Mouse (Mus musculus): ENCODE data around the gene Rasgef1c. TPM values are rescaled to one million over a fixed set of nuclear protein-coding genes. Genes with fewer than 3 reads are reported as not detected.

Rasgef1c gene
- total RNA-seq, 2 experiments from 2014 or later = 1.5 to 1.9 TPM

DNA sequence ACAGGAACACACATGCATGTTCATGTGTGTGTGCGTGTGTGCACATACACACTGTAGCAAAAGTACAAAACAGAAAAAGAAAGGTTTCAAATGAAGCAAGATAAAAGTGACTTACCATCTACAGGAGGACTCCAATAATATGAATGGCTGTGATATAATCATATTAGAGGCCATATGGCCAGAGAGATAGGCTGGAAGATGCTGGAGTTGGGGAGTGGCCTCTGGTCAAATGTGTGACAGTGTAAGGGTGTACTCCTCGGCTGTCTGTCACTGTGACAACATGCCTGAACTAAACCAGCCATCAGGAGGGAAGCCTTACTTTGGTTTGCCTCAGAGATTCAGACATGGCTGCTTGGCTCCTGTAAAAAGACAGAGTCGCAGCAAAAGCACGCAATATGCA, 83.4 kb downstream of the Rasgef1c start:
- Histone ChIP-seq H3K27ac (no peak overlapping the region), H3K4me3 (no peak overlapping the region)
- no peak for TF ChIP-seq CTCF (conservative IDR thresholded peaks at IDR 0.05)
- DNase-seq (ENCODE audit: low spot score in 2 of 2) = no peak

DNA sequence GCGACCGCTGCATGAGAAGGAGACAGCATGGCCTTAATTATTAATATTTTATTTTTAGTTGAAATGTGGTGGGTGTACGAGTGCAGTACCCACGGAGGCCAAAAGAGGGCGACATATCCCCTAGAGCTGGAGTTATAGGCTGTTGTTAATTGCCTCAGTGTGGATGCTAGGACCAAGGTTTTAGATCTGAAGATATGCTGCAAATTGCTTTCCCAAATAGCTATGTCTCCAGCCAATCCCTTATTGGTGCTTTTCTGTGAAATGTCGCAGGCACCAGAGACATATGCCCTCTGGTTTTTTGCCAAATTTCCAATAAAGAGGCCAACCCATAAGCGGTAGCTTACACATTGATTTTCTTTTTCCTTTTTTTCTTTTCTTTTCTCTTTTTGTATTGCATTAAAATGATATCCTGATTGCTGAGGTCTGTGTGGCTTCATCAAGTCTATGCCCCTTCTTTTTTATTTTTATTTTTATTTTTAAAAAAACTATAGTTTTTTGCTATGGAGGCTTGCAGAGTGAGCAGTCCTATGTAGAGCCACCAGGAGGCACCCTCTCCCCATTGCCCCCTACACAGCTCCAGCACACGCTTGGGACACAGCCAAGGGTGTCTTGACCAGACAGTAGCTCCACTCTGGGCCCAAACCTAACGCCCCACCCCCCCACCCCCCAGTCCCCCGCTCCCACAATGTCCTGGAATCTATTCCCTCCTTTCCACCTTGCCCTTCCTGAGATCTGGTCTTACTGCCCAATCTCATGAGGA, 84.8 kb downstream of the Rasgef1c start:
- Histone ChIP-seq H3K27ac (no peak overlapping the region), H3K4me3 (no peak overlapping the region)
- TF ChIP-seq CTCF (conservative IDR thresholded peaks at IDR 0.05) = peak; percentile 75
- peak; percentile 19 to 65 for DNase-seq (ENCODE audit: low spot score in 2 of 2)

DNA sequence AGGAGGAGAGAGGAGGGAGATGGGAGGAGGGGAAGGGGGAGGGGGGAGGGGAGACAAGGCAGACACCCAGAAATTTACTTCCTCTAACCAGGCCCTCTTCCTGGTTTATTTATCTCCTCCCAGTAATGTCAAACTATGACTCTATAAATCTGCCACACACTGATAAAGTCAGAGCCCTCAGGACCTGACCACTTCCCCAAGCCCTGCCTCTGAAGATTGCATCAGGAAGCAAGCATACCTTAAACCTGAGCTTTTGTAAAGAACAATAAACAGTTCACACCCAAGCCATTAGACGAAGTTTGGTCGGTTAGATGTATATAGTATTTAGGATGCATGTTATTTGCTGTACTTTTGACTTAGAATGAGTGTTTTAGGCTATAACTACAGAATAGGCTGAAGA, 92.9 kb downstream of the Rasgef1c start:
- H3K4me3 ChIP-seq = no peak overlapping the region
- no peak for TF ChIP-seq CTCF (conservative IDR thresholded peaks at IDR 0.05)
- no peak for DNase-seq (ENCODE audit: low spot score in 2 of 2)
- no peak overlapping the region for H3K27ac ChIP-seq

DNA sequence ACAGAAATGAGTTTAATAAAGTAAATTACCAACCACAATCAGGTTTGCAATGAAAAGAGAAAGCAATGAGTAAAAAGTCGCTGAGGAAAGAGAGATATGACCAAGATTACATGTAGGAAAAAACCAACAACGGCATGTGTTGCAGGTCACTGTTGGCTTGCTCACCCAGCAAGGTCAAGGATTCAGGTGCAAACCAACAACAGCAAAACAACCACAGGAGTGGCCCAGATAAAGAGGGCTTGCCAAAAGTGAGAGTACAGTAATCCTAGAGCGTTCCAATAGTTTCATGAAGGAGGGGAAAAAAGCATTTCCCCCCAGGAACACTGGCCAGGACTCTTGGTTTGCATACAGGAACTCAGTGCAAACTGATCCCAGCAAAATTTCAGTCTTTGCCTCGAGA, 94.8 kb downstream of the Rasgef1c start:
- TF ChIP-seq CTCF (conservative IDR thresholded peaks at IDR 0.05) = no peak
- DNase-seq (ENCODE audit: low spot score in 2 of 2) = no peak
- H3K4me3 ChIP-seq = no peak overlapping the region
- H3K27ac ChIP-seq = no peak overlapping the region

DNA sequence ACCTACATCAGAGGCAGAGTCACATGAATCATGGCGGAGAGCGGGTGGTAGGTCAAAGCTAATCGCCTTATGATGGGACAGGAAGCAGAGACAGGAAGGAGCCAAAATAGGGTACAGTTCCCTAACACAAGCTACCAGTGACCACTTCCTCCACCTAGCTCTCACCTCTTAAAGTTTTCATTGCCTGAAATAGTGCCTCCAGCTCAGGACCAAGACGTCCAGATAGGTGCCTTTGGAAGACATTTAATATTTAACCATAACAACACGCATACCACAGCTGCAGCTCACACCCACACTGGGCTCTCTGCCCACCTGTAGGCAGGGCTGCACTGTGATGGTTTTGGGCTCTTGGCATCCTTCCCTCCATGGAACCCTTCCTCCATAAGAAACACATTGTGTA, 95.7 kb downstream of the Rasgef1c start:
- Histone ChIP-seq H3K4me3 (no peak overlapping the region), H3K27ac (no peak overlapping the region)
- no peak for TF ChIP-seq CTCF (conservative IDR thresholded peaks at IDR 0.05)
- no peak for DNase-seq (ENCODE audit: low spot score in 2 of 2)

DNA sequence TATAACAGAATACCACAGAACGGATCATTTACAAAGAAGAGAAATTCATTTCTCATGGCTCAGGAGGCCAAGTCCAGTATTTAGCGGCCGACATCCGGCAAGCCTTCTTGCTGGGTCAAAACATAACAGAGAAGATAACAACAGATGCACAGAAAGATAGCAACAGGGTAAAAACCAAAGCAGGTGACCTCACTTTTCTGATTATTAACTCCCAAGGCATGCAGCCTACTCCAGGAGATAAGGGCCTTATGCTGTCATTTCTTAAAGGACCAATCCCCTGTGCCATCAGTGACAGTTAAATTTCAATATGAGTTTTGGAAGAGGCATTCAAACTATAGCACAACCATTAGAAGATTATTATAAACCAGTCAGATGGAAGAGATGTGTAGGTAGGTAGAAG, 101.2 kb downstream of the Rasgef1c start:
- no peak for TF ChIP-seq CTCF (conservative IDR thresholded peaks at IDR 0.05)
- no peak overlapping the region for H3K4me3 ChIP-seq
- no peak for DNase-seq (ENCODE audit: low spot score in 2 of 2)
- no peak overlapping the region for H3K27ac ChIP-seq

DNA sequence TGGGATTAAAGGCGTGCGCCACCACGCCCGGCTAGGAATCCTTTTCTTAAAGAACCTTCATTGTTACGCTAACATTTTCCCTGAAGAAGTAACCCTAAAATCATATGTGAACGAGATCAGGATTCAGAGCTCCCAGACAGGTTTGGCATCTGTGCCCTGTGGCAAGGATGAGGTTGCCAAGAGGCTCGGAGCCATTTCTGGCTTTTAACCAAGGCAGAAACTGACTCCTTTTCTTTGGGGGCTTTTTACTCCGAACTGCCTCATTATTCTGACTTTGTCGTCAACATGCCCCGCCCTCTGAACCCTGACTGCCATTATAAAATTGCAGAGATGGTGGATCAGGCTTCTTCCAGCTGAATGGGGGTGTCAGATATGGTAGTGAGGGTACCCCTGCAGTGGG, 106.1 kb downstream of the Rasgef1c start:
- no peak overlapping the region for H3K27ac ChIP-seq
- TF ChIP-seq CTCF (conservative IDR thresholded peaks at IDR 0.05) = no peak

DNA sequence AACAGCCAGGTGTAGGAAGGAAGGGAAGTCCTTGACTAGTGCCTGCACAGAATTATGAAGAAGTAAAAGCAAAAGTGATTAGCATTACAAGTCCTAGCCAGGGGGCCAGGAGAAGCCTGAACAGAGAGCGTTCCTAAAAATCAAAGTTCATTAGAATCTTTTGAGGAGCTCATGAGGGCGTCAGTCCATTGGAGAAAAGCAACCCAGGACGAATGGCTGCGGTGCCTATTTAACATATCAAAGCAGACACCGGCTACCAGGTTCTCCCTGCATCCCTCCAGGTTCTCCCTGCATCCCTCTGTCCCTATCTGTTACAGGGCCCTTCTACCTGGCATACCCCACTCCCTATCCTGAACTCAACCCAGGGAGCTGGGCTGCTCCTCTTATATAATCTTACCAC, 106.6 kb downstream of the Rasgef1c start:
- TF ChIP-seq CTCF (conservative IDR thresholded peaks at IDR 0.05) = no peak
- DNase-seq (ENCODE audit: low spot score in 2 of 2) = no peak

More for the DNA sequence above, 106.1 kb downstream of the Rasgef1c start:
- H3K4me3 ChIP-seq = no peak overlapping the region
- no peak for DNase-seq (ENCODE audit: low spot score in 2 of 2)

DNA sequence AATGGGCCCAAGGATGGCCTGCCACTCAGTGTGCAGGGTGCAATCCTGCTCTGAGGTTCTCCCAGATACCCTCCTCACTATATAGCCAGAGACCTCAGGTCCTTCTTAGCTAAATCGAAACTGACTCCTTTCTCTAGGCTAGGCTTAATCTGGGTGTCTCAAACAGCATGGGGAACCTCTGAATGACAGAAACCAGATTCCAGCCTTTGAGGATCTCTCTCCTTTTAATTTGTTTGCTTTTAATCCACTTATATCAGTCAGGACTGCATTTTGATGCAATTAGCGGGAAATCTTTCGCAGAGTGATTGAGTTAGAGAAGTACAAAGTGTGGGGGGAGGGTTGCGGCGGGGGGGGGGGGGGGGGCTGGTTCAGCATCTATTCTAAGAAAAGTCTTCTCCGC, 111.4 kb downstream of the Rasgef1c start:
- H3K27ac ChIP-seq = no peak overlapping the region
- TF ChIP-seq CTCF (conservative IDR thresholded peaks at IDR 0.05) = no peak
- no peak overlapping the region for H3K4me3 ChIP-seq
- no peak for DNase-seq (ENCODE audit: low spot score in 2 of 2)

More for the DNA sequence above, 106.6 kb downstream of the Rasgef1c start:
- no peak overlapping the region for H3K27ac ChIP-seq
- no peak overlapping the region for H3K4me3 ChIP-seq

DNA sequence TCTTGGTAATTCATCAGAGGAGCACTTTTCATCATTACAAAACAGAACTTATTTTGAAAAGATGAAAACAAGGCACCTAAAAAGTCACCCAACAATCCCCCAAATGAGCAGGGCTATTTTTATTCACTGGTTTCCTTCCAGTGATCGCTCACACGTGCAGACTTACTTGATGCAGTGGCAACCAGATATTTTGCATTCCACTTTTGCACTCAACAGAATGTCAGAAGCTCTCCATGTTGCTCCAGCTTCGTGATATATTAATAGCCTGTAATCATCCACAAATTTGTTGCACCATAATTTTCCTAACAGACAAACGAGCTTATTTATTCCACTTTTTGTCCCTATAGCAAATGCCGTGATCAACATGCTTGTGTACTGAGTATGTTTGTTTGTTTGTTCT, 114.9 kb downstream of the Rasgef1c start:
- no peak for TF ChIP-seq CTCF (conservative IDR thresholded peaks at IDR 0.05)
- Histone ChIP-seq H3K4me3 (no peak overlapping the region), H3K27ac (no peak overlapping the region)
- DNase-seq (ENCODE audit: low spot score in 2 of 2) = no peak

DNA sequence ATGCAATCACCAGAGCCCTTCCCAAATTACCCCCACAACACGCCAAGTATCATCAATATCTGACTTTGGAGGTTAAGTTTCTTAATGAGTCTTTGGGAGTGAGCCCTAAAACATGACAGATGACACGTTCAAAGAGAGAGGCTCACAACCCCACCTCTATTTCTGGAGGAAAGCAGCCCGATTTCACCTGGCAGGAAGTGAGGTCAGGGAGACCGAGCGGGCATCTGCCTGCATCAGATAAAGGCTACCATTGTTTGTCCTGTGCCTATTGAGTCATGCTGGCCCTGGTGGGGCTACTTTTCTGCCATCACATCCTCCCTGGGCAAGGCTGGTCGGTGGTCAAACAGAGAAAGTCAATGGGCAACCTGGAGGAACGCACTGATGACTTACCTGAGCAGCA, 115.9 kb downstream of the Rasgef1c start:
- no peak for DNase-seq (ENCODE audit: low spot score in 2 of 2)
- H3K27ac ChIP-seq = no peak overlapping the region
- TF ChIP-seq CTCF (conservative IDR thresholded peaks at IDR 0.05) = no peak
- no peak overlapping the region for H3K4me3 ChIP-seq

DNA sequence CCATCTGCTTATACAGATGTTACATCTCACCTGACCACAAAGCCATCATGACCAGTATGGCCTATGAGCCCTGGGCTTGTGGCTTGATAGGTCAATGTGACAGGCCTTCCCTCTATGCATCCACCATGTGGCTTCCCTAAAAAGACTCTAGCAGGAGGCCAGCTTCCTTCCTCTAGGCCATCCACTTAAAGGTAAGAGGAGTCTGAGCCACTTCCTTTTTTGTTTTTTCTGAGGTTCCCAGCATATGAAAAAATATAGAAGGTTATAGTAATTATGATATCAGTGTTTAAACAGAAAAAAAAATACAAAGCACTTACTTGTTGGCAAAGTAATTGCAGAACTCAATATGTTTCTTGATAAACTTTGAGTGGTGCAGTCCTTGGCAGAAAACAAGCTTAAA, 117.2 kb downstream of the Rasgef1c start:
- TF ChIP-seq CTCF (conservative IDR thresholded peaks at IDR 0.05) = no peak
- H3K4me3 ChIP-seq = no peak overlapping the region
- DNase-seq (ENCODE audit: low spot score in 2 of 2) = no peak
- H3K27ac ChIP-seq = no peak overlapping the region

DNA sequence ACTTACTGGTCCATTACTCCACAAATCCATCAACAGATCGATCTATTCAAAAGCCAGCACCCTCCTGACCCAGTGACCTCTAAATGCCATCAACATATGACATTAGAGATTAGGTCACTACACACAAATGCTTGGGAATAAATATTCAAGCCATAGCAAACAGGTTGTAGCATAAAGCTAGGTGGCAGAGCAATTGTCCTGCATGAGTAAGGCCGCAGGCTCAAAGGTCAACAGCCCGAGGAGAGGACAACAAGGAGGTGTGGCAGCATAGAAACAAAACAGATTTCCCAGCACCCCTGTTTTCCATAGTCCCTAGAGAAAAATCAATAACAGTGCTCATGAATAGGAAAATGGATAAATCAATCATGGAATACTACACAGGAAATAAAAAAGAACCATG, 120.5 kb downstream of the Rasgef1c start:
- no peak for DNase-seq (ENCODE audit: low spot score in 2 of 2)
- no peak for TF ChIP-seq CTCF (conservative IDR thresholded peaks at IDR 0.05)
- no peak overlapping the region for H3K27ac ChIP-seq

DNA sequence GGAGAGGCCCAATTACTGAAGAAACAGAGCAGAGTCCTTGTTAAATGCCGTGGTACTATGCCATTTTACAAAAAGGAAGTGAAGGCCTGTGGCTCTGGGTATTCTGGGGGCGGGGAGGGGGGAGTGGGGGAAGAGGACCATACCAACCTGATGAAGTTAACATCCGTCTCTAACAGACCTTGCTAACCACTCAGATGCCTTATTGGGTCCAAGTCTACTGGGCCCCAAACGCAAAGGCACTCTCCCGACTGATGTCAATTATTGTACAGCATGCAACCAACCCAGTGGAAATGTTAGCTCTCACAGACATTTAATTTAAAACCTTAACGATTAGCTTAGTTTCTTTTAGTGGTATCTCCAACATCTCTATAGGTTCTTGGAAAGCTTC, 122.8 kb downstream of the Rasgef1c start:
- peak overlapping the region; percentile 91 for H3K4me3 ChIP-seq
- DNase-seq (ENCODE audit: low spot score in 2 of 2) = no peak
- TF ChIP-seq CTCF (conservative IDR thresholded peaks at IDR 0.05) = no peak
- peak overlapping the region; percentile 100 for H3K27ac ChIP-seq

More for the DNA sequence above, 120.5 kb downstream of the Rasgef1c start:
- H3K4me3 ChIP-seq = no peak overlapping the region

All from layer of hippocampus, adult 2 months (tissue).